Mouse (Mus musculus) heart, adult 10 weeks (tissue): ENCODE data around the gene Gpr19. TPM values are rescaled to one million over a fixed set of nuclear protein-coding genes. Genes with fewer than 3 reads are reported as not detected.

Experiments used
- polyA plus RNA-seq: library from polyadenylated mRNA; stranded (reverse); fragments of 350-450 nt; fragmentation: Illumina TruSeq; extraction: RNeasy Lipid Tissue Mini Kit (QIAGEN cat#74804); gene quantifications from one replicate; pipeline ENCODE4 v1.2.3, GENCODE M21; 2014; ENCODE audit warnings: low read depth, low replicate concordance

Gene Gpr19
- polyA plus RNA-seq, result 3.3 TPM

DNA sequence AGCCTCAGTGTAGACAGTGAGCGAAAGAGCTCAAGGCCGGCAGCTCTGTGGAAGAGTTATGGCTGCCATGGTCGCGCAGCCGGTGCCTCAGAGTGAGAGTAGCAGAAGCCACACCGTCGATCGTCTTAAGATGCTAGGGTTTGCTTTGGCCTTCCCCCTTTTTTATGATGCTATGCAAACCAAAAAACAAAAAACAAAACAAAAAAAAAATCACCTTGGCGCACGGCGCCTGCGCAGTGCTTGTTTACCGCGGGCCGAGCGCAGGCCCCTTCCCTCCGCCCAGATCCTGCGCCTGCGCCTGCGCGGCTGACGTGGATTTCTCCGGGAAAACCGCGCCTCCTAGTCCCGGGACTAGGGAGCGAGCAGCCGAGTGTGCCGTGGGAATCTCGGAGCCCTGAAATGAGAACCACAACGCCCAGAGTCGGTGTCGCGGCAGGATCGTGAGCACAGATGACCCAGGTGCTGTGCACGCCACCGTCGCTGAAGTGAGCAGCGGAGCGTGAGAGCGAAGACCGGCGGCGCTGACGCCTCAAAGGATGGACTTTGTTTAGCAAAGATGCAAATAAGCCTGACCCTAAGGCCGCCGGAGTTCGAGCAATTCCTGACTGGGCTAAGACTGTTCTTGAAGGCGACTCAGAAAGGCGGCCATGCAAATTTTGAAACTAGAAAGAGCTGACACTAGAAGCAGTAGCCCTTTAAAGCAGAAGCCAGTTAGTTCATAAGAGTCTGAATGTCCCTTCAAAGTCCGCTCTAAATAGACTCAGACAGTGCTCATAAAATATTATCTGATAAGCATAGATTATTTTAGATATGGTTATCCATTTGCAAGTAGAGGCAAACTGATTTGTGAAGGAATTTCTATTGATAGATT, at the start of gene Gpr19:
Gene Gpr19, minus strand, starts transcription at position 484 of the 871 bp plus-strand sequence.

DNA sequence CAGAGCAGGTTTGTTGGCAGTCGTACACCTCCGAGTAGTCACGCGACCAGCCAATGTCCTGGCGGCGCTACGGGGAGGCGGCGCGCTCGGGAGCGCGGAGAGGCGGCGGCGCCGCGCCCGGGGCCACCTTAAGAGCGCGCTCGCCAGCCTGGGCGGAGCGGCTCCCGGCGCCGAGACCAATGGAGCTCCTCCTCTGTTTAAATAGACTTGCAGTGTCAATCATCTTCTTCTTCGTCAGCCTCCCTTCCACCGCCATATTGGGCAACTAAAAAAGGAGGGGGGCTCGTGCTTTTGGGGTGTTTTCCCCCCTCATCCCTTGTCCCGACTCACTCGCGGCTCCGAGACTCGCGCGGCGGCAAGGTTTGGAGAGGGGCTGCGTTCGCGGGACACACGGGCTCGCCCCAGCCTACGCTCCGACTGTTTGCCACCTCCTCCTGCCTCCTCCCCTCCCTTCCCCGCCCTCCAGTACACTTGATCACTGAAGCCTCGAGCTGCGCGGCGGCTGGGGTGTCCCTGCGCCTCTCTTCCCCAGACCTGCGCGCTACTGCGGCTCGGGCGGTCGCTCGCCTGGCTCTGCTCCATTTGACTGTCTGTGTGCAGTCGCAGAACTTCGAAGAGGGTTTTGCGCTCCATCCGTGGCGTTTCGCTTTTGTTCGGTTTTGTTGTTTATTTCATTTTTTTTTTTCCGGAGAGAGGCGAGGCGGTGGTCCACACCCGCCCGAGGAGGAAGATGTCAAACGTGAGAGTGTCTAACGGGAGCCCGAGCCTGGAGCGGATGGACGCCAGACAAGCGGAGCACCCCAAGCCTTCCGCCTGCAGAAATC, 22.0 kb upstream of the Gpr19 start, which contains the start of gene Cdkn1b:
Gene Cdkn1b, plus strand, starts transcription at position 212 of the 824 bp plus-strand sequence.

DNA sequence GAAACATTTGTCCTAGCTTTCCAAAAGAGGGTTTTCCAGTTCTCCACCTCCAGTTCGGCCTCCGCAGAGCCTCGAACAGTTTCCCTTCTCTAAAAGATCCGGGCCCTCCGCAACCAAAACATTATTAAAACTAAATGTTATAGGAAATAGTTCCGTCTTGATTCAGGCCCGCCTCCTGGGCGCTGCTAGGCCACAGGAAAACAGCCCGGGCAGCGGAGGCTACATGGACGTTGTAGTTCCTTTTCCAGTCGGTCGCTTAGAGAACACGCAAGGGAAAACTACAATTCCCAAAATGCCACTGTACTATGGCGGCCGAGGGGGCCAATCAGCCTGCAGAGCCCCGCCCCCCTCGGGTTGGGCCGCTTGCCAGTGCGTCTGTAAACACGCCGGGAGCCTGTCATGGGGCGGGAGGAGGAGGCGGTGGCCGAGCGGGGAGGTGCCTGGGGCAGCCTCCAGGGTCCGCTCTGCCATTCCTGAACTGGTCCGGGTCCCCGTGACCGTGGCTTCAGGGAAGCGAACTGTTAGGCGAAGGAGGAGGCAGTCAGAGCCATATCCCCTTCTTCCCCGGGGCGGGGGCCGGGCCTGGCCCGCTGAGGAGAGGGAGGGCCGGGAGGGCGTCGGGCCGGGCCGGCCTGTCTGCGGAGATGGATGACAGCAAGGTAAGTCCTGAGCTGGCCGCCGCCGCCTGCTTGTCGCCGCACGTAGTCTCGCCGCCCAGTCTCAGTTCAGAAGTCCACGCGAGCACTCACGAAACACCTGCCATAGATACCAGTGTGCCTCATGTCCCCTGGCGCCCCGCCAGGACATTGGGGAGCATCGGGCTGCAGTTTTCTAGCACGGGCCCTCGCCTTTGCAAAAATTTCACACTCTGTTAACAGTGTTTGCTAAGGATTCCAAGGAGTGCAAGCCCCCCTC, 68.3 kb downstream of the Gpr19 start, which contains the start of gene Crebl2:
Gene Crebl2, plus strand, starts transcription at position 369 of the 915 bp plus-strand sequence.

Other genes starting within 250 kb of the Gpr19 start
- 14.9 TPM for gene Dusp16, start 106.0 kb downstream of the Gpr19 start, polyA plus RNA-seq
- gene Crebl2, start 68.4 kb downstream of the Gpr19 start, polyA plus RNA-seq, result 14.3 TPM
- gene Cdkn1b, start 21.8 kb upstream of the Gpr19 start, polyA plus RNA-seq, result 34.6 TPM
- gene Apold1, start 83.1 kb upstream of the Gpr19 start, polyA plus RNA-seq, result 7.8 TPM
- 43.4 TPM for gene Ddx47, start 113.0 kb upstream of the Gpr19 start, polyA plus RNA-seq
- gene Gprc5a, start 167.1 kb upstream of the Gpr19 start, polyA plus RNA-seq, result 0.84 TPM
- gene Gprc5d, start 219.7 kb upstream of the Gpr19 start, polyA plus RNA-seq, result not detected